Mouse (Mus musculus): ENCODE results near the gene Nckap5l.
"Not testable (repeated sequence)": the region's sequence is repeated elsewhere in the genome, so short reads cannot be mapped to it uniquely, and the experiment has no call there.

Nckap5l gene

GRCm38 (mm10) chr15:99469736-99470135 is 12.2 kb upstream of the Nckap5l start:
- no peak for DNase-seq (ENCODE audit: low read depth, low spot score)

- peak; percentile 73 for DNase-seq (ENCODE audit: low read depth, low spot score)
These were observed 11.5 kb upstream of the Nckap5l start for GRCm38 (mm10) chr15:99469067-99469466.

GRCm38 (mm10) chr15:99463194-99463593 is 5.6 kb upstream of the Nckap5l start:
- DNase-seq (ENCODE audit: low read depth, low spot score) = no peak

- DNase-seq (ENCODE audit: low read depth, low spot score) = peak; percentile 59
These were observed 464 bp downstream of the Nckap5l start for GRCm38 (mm10) chr15:99456963-99457605.

- no peak for DNase-seq (ENCODE audit: low read depth, low spot score)
These were observed 1.1 kb downstream of the Nckap5l start for GRCm38 (mm10) chr15:99456338-99456962.

GRCm38 (mm10) chr15:99455415-99455814 is 2.1 kb downstream of the Nckap5l start:
- no peak for DNase-seq (ENCODE audit: low read depth, low spot score)

GRCm38 (mm10) chr15:99454585-99455279 is 2.8 kb downstream of the Nckap5l start:
- DNase-seq (ENCODE audit: low read depth, low spot score) = no peak

- DNase-seq (ENCODE audit: low read depth, low spot score) = no peak
These were observed 4.2 kb downstream of the Nckap5l start for GRCm38 (mm10) chr15:99453153-99453900.

GRCm38 (mm10) chr15:99449751-99450280 is 7.7 kb downstream of the Nckap5l start:
- DNase-seq (ENCODE audit: low read depth, low spot score) = no peak

- no peak for DNase-seq (ENCODE audit: low read depth, low spot score)
These were observed 8.3 kb downstream of the Nckap5l start for GRCm38 (mm10) chr15:99449131-99449750.

- DNase-seq (ENCODE audit: low read depth, low spot score) = not testable (repeated sequence)
These were observed 11.4 kb downstream of the Nckap5l start for GRCm38 (mm10) chr15:99446136-99446535.

- no peak for DNase-seq (ENCODE audit: low read depth, low spot score)
These were observed 12.0 kb downstream of the Nckap5l start for GRCm38 (mm10) chr15:99445567-99445966.

GRCm38 (mm10) chr15:99442358-99442757 is 15.2 kb downstream of the Nckap5l start:
- DNase-seq (ENCODE audit: low read depth, low spot score) = no peak

- no peak for DNase-seq (ENCODE audit: low read depth, low spot score)
These were observed 16.6 kb downstream of the Nckap5l start for GRCm38 (mm10) chr15:99440816-99441457.

GRCm38 (mm10) chr15:99440112-99440815 is 17.3 kb downstream of the Nckap5l start:
- DNase-seq (ENCODE audit: low read depth, low spot score) = no peak

GRCm38 (mm10) chr15:99438966-99439698 is 18.4 kb downstream of the Nckap5l start:
- DNase-seq (ENCODE audit: low read depth, low spot score) = no peak

- no peak for DNase-seq (ENCODE audit: low read depth, low spot score)
These were observed 23.6 kb downstream of the Nckap5l start for GRCm38 (mm10) chr15:99433913-99434312.

GRCm38 (mm10) chr15:99433081-99433718 is 24.3 kb downstream of the Nckap5l start:
- no peak for DNase-seq (ENCODE audit: low read depth, low spot score)

GRCm38 (mm10) chr15:99431967-99432366 is 25.6 kb downstream of the Nckap5l start:
- DNase-seq (ENCODE audit: low read depth, low spot score) = no peak
